Mouse (Mus musculus): ENCODE results near the gene Nkx2-5. TPM values are rescaled to one million over a fixed set of nuclear protein-coding genes. Genes with fewer than 3 reads are reported as not detected.

Gene Nkx2-5
- polyA plus RNA-seq, 1 experiment, result not detected

- no peak for TF ChIP-seq CTCF (IDR thresholded peaks at IDR 0.05; ENCODE audit: borderline replicate concordance, insufficient read depth, low read length)
- Histone ChIP-seq H3K4me1 (ENCODE audit: control insufficient read depth, insufficient read depth, low read length) (no peaks in the 10 kb centered on the region), H3K27ac (ENCODE audit: insufficient read depth, low read length) (no peak overlapping the region), H3K4me3 (ENCODE audit: insufficient read depth, low read length) (no peak overlapping the region)
These were observed 5.7 kb downstream of the Nkx2-5 start for GRCm38 (mm10) chr17:26838911-26839717.

DNA sequence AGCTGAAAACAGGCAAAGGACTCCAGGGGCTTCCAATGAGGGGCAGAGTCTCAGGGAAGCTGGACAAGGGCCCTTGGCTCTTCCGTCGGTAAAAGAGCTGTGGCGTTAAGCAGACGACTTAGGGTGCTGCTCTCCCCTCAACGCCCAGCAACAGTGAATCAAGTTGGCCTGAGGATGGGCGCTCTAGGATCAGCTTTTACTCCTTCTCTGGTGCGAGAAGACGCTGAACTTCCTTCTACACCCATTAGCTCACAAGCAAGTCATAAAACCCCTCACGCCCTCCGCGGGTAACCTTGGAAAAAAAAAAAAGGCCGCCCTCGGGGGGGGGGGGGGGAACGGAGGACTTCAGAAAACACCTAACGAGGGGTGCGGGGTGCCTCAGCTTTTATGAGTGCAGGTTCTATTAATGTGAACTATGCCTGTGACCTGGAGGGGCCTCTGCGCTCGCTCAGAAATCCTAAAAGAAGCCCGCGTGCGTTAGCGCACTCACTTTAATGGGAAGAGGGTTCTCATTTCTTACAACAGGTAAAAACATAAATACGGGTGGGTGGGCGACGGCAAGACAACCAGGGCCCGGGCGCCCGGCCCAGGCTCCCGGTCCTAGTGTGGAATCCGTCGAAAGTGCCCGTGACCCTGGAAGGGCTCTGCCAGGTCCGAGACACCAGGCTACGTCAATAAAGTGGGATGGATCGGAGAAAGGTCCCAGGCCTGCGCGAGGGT is 6.5 kb downstream of the Nkx2-5 start:
- H3K4me3 ChIP-seq (ENCODE audit: insufficient read depth, low read length), result no peak overlapping the region
- H3K27ac ChIP-seq (ENCODE audit: insufficient read depth, low read length), result no peak overlapping the region
- H3K4me1 ChIP-seq (ENCODE audit: control insufficient read depth, insufficient read depth, low read length), result no peaks in the 10 kb centered on the region
- TF ChIP-seq POLR2A (IDR thresholded peaks at IDR 0.05; ENCODE audit: low read depth, low read length), result no peak

DNA sequence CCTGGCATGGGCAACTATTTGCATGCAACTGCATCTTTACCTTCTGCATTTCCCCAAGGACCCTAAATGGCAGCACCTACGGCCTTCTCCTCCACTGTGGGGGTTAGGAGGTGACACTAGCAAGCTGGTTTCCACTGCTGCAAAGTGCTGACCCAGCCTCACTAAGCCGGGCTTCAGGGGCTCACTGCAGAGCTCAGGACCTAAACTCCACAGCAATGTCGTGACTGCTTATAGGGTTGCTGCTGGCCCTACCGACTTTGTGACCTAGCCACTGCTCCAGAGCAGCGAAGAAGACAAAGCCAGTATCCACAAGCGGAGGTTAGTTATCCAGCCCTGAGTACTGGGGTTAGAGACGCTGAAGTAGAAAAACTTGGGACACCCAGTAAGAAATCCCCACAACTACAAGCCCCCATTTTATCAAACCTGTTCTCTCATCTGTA is 7.2 kb downstream of the Nkx2-5 start:
- TF ChIP-seq POLR2A (IDR thresholded peaks at IDR 0.05; ENCODE audit: low read depth, low read length), result no peak
- no peak for TF ChIP-seq CTCF (IDR thresholded peaks at IDR 0.05; ENCODE audit: borderline replicate concordance, insufficient read depth, low read length)
- Histone ChIP-seq H3K27ac (ENCODE audit: insufficient read depth, low read length) (no peak overlapping the region), H3K4me1 (ENCODE audit: control insufficient read depth, insufficient read depth, low read length) (no peaks in the 10 kb centered on the region), H3K4me3 (ENCODE audit: insufficient read depth, low read length) (no peak overlapping the region)

DNA sequence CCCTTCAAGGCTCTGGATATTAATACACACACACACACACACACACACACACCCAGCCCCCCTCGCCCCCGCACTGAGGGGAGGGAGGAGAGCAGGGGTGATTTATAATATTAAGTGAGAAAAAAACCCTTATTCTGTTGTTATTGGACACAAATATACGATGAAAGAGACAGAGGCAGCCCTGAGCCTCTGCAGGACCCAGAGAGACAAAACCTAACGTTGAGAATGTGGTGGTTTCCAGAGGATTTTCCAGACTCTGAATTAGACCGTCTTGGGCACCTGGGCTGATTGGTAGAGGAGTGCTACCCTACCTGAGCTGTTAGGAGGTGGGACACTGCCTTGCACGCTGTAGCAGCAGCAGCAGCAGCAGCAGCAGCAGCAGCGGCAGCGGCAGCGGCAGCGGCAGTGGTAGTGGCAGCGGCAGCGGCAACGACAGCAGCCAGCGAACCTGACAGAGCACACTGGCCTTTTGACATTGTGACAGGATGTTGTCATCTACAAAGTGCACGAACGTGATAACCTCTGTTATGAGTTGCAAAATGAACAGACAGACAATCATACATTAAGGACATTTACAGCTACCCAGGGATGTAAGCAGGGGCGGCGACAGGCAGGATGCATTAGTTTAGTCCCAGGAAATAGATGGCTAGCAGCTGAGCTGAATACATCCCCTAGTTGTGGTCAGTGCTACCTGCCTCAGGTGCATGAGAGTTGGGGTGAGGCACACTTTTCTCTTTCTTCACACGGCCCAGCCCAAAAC is 7.8 kb downstream of the Nkx2-5 start:
- no peak overlapping the region for H3K27ac ChIP-seq (ENCODE audit: insufficient read depth, low read length)
- no peak overlapping the region for H3K4me3 ChIP-seq (ENCODE audit: insufficient read depth, low read length)
- no peak for TF ChIP-seq POLR2A (IDR thresholded peaks at IDR 0.05; ENCODE audit: low read depth, low read length)
- no peaks in the 10 kb centered on the region for H3K4me1 ChIP-seq (ENCODE audit: control insufficient read depth, insufficient read depth, low read length)

GRCm38 (mm10) chr17:26836377-26836776 is 8.4 kb downstream of the Nkx2-5 start:
- no peak overlapping the region for H3K27ac ChIP-seq (ENCODE audit: insufficient read depth, low read length)
- TF ChIP-seq CTCF (IDR thresholded peaks at IDR 0.05; ENCODE audit: borderline replicate concordance, insufficient read depth, low read length) (no peak), POLR2A (IDR thresholded peaks at IDR 0.05; ENCODE audit: low read depth, low read length) (no peak)
- H3K4me1 ChIP-seq (ENCODE audit: control insufficient read depth, insufficient read depth, low read length), result no peaks in the 10 kb centered on the region
- no peak overlapping the region for H3K4me3 ChIP-seq (ENCODE audit: insufficient read depth, low read length)

DNA sequence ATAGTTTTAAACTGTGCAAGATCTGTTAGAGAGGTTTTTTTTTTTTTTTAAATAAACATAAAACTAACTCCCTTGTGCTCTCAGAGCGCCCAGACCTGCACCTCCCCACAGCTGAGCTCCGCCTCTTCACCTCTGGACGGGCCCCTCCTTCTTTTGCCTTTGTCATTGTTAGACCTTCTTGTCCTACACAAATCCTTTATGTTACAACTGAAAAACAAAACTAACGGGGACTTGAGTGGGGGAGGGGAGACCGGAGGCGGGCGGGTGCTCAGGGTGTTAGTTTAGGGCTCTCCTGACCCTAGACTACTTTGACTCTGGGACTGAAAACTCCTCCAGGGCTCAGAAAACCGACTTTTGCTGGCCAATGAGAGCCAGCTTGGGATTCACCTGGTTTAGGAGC is 8.9 kb downstream of the Nkx2-5 start:
- no peak overlapping the region for H3K4me3 ChIP-seq (ENCODE audit: insufficient read depth, low read length)
- TF ChIP-seq CTCF (IDR thresholded peaks at IDR 0.05; ENCODE audit: borderline replicate concordance, insufficient read depth, low read length) (no peak), POLR2A (IDR thresholded peaks at IDR 0.05; ENCODE audit: low read depth, low read length) (no peak)
- no peaks in the 10 kb centered on the region for H3K4me1 ChIP-seq (ENCODE audit: control insufficient read depth, insufficient read depth, low read length)
- no peak overlapping the region for H3K27ac ChIP-seq (ENCODE audit: insufficient read depth, low read length)

DNA sequence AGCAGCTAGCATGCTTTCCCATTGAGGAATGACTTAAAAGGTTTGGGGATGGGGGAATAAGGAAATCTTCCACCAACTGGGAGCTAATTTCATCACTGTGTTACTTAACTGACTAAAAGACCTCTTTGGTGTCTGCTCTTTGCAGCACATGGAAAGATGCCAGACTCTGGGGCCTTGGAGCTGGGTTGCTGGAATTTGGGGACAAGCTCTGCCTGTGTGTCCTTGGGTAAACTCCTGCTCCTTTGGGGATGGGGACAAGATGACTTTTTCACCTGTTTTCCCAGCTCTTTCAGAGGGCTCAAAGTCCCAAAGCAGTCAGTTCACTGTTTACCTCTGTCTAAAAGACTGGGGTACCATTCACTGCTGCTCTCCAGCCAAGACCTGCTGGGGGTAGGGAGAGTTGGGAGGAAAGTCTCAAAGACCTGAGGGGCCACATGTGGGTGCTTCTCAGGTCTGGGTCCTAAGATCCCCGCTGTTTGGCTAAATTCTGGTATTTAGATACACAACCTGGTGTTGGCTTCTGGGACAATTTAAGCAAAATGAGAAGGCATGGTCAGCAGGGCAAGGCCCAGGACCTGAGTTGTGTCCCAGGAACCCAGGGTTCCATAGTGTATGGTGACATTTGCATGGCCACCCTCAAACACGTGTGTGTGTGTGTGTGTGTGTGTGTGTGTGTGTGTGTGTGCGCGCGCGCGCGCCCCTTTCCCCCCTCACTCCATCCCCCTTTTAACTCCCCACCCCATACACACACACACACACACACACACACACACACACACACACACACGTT is 9.6 kb downstream of the Nkx2-5 start:
- H3K4me3 ChIP-seq (ENCODE audit: insufficient read depth, low read length), result no peak overlapping the region
- TF ChIP-seq POLR2A (IDR thresholded peaks at IDR 0.05; ENCODE audit: low read depth, low read length), result no peak
- no peak for TF ChIP-seq CTCF (IDR thresholded peaks at IDR 0.05; ENCODE audit: borderline replicate concordance, insufficient read depth, low read length)

GRCm38 (mm10) chr17:26834302-26834965 is 10.4 kb downstream of the Nkx2-5 start:
- Histone ChIP-seq H3K27ac (ENCODE audit: insufficient read depth, low read length) (no peak overlapping the region), H3K4me1 (ENCODE audit: control insufficient read depth, insufficient read depth, low read length) (no peaks in the 10 kb centered on the region), H3K4me3 (ENCODE audit: insufficient read depth, low read length) (no peak overlapping the region)
- TF ChIP-seq CTCF (IDR thresholded peaks at IDR 0.05; ENCODE audit: borderline replicate concordance, insufficient read depth, low read length) (no peak), POLR2A (IDR thresholded peaks at IDR 0.05; ENCODE audit: low read depth, low read length) (no peak)

More for the DNA sequence above, 9.6 kb downstream of the Nkx2-5 start:
- Histone ChIP-seq H3K27ac (ENCODE audit: insufficient read depth, low read length) (no peak overlapping the region), H3K4me1 (ENCODE audit: control insufficient read depth, insufficient read depth, low read length) (no peaks in the 10 kb centered on the region)

- TF ChIP-seq CTCF (IDR thresholded peaks at IDR 0.05; ENCODE audit: borderline replicate concordance, insufficient read depth, low read length), result no peak
- TF ChIP-seq POLR2A (IDR thresholded peaks at IDR 0.05; ENCODE audit: low read depth, low read length), result no peak
- no peak overlapping the region for H3K27ac ChIP-seq (ENCODE audit: insufficient read depth, low read length)
- no peak overlapping the region for H3K4me3 ChIP-seq (ENCODE audit: insufficient read depth, low read length)
- H3K4me1 ChIP-seq (ENCODE audit: control insufficient read depth, insufficient read depth, low read length), result no peaks in the 10 kb centered on the region
These were observed 11.0 kb downstream of the Nkx2-5 start for GRCm38 (mm10) chr17:26833806-26834205.

Data from embryonic fibroblast, embryonic 13.5 days (primary cell).